Mouse (Mus musculus): ENCODE measurements around the gene Tmem184b.

Gene Tmem184b

GRCm38 (mm10) chr15:79414513-79414912, 11.1 kb upstream of the Tmem184b start:
- TF ChIP-seq GATA4 (IDR thresholded peaks at IDR 0.05; ENCODE audit: insufficient replicate concordance, low read length): no peak

GRCm38 (mm10) chr15:79413802-79414201, 10.4 kb upstream of the Tmem184b start:
- no peak for TF ChIP-seq GATA4 (IDR thresholded peaks at IDR 0.05; ENCODE audit: insufficient replicate concordance, low read length)

DNA sequence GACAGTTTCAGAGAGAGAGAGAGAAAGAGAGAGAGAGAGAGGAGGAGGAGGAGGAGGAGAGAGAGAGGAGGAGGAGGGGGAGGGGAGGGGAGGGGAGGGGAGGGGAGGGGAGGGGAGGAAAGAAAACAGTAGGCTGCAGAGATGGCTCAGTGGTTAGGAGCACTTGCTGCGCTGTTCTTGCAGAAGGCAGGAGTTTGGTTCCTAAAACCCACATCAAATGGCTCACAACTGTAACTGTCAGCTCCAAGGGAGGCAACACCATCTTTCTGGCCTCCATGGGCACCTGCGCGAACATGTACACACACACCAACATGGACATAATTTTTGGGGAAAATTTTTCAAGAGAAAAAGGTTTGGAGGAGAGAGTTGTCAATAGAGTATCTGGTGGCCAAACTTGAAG, 9.8 kb upstream of the Tmem184b start:
- no peak for TF ChIP-seq GATA4 (IDR thresholded peaks at IDR 0.05; ENCODE audit: insufficient replicate concordance, low read length)

DNA sequence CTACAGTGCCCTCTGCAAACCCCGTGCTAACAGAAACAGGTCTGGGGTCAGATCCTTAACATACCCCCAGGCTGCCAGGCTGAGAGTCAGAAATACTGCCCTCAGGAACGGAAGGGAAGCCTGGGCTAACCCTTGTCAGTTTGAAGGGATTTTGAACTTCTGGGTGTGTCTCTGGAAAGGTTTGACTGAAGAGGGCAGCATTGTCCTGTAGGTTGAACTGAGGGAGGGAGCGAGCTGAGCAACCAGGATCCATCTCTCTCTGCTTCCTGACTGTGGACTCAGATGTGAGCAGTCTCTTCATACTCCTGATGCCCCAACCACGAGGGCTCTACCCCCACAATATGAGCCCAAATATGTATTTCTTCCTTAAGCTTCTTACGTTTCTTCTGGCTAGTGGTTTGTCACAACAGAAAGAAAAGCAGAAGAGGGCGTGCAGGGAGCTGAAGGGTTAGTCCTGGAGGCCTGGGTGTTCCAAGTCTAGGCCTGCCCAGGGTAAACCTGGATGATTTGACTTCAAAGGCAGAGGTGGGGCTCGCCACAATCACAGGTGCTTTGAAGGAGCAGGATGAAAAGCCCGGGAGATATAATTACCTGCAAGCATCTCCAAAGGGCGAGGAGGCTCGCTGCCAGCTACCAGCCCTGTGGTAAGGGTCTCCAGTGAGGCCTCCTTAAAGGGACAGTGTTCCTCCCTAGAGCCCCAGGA, 8.1 kb upstream of the Tmem184b start:
- no peak for TF ChIP-seq GATA4 (IDR thresholded peaks at IDR 0.05; ENCODE audit: insufficient replicate concordance, low read length)

GRCm38 (mm10) chr15:79409077-79409573, 5.8 kb upstream of the Tmem184b start:
- no peak for TF ChIP-seq GATA4 (IDR thresholded peaks at IDR 0.05; ENCODE audit: insufficient replicate concordance, low read length)

- no peak for TF ChIP-seq GATA4 (IDR thresholded peaks at IDR 0.05; ENCODE audit: insufficient replicate concordance, low read length)
Measured at GRCm38 (mm10) chr15:79406564-79406963, 3.2 kb upstream of the Tmem184b start.

- no peak for TF ChIP-seq GATA4 (IDR thresholded peaks at IDR 0.05; ENCODE audit: insufficient replicate concordance, low read length)
Measured at GRCm38 (mm10) chr15:79404277-79404676, 908 bp upstream of the Tmem184b start.

DNA sequence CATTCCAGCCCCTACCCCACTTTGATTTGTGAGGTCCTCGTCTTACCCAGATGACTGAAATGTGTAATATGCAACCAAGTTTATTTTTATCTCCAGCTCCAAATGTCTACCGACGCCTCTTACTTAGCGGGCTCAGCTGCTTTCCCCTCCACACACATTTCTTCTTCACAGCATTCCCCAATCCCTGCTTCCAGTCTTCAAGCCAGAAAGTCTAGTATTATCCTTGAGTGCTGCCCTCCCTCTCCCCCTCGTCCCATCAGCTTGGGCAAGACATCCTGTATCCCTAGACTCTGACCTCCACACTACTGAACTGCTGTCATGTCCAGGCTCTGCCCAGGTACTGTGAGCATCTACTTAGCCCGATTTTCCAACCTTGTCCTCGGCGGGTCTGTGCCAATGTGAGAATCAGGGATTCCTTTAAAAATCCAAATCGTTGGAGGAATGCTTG, 418 bp upstream of the Tmem184b start:
- no peak for TF ChIP-seq GATA4 (IDR thresholded peaks at IDR 0.05; ENCODE audit: insufficient replicate concordance, low read length)

- TF ChIP-seq GATA4 (IDR thresholded peaks at IDR 0.05; ENCODE audit: insufficient replicate concordance, low read length): no peak
Measured at GRCm38 (mm10) chr15:79402176-79402575, 1.2 kb downstream of the Tmem184b start.

GRCm38 (mm10) chr15:79400975-79401365, 2.4 kb downstream of the Tmem184b start:
- no peak for TF ChIP-seq GATA4 (IDR thresholded peaks at IDR 0.05; ENCODE audit: insufficient replicate concordance, low read length)

DNA sequence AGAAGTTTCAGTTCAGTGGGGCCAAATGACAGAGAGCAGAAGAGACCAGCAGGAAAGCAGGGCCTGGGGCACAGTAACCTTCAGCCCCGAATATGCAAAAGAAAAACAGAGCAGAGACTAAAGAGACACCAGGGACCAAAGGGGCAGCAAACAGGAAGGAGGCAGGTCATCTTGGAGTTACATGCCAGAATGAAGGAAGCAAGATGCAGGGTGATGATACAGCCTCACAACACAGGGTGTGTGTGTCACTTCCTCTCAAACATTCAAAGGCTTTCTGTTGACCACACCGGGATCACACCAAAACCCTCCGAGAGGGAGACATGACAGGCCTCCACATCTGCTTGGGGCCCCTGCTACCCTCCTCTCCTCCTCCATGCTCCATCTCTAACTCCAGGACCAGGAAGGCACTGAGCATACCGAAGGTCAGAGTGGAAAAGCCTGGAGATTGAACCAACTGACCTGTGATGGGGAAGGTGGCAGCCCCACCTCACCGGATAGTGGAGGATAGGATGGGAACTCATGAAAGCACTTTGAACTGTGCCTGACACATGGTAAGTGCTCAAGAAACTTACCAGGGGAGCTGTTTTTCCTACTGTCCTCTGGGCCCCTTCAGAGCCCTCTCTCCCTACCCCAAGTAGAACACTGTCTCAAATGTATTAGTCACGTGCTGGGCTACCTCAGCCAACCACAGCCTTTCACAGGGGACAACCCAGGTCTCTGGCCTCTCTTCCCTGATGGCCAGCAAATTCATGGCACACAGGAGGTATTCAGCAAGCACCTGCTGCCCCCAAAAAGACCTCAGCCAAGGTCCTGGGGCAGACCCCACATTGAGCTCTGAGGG, 3.0 kb downstream of the Tmem184b start:
- TF ChIP-seq GATA4 (IDR thresholded peaks at IDR 0.05; ENCODE audit: insufficient replicate concordance, low read length): no peak

- no peak for TF ChIP-seq GATA4 (IDR thresholded peaks at IDR 0.05; ENCODE audit: insufficient replicate concordance, low read length)
Measured at GRCm38 (mm10) chr15:79399231-79400052, 3.9 kb downstream of the Tmem184b start.

- TF ChIP-seq GATA4 (IDR thresholded peaks at IDR 0.05; ENCODE audit: insufficient replicate concordance, low read length): peak; percentile 81; the same call in 1 of the 2 replicates
Measured at GRCm38 (mm10) chr15:79396736-79397135, 6.6 kb downstream of the Tmem184b start.

DNA sequence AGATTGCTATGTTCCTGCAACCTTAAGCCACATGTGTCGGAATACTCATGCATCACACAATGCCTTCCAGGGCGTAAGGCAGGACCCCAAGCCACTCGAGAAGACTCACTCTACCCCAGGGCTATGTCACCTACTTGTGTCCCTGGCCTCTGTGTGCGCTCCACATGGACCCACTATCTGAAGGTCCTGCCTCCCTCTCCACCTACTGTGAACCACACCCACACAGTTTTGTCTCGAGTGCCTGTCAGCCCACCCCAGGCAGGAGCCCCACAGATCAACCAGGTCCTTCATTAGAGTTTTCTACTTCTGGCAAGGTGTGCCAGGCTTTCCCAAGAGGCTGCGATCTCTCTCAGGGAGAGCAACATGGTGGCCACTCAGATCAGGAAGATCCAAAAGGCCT, 8.1 kb downstream of the Tmem184b start:
- TF ChIP-seq GATA4 (IDR thresholded peaks at IDR 0.05; ENCODE audit: insufficient replicate concordance, low read length): no peak

DNA sequence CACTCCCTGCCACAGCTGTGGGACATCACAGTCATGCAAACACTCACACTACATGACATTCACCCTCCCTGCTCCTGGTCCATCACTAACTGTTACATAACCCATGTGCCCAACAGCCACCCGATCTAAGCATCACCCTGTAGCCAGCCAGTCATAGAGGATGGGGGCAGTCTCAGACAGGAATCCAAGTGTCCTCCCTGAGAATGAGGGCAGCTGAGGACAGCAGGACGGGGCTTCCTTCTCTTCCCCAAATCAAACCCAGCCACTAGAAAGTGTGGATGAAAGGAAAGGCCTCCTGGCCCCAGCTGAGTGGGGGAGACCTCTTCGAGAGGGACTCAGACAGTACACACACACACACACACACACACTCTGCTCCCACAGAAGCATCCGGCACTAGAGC, 8.5 kb downstream of the Tmem184b start:
- TF ChIP-seq GATA4 (IDR thresholded peaks at IDR 0.05; ENCODE audit: insufficient replicate concordance, low read length): no peak

All from liver, adult (tissue).